Mouse (Mus musculus) E14TG2a.4 (cell line): ENCODE measurements around the gene Atp6v0e.

Experiments
- H3K27me3 ChIP-seq: 2 replicates; pipeline ENCODE4 v1.6.1; 2014; ENCODE audit warnings: low read length, control low read depth; ENCODE audit not compliant: insufficient read depth
- H3K36me3 ChIP-seq: 2 replicates; pipeline ENCODE4 v1.6.1; 2014; ENCODE audit warnings: low read length, control low read depth; ENCODE audit not compliant: insufficient read depth
- H3K4me1 ChIP-seq: replicated peaks from 2 replicates; pipeline ENCODE4 v1.6.1; 2014; ENCODE audit warnings: low read depth, low read length, control low read depth
- H3K4me3 ChIP-seq: replicated peaks from 2 replicates; pipeline ENCODE4 v1.5.1; 2014; ENCODE audit warnings: mild to moderate bottlenecking, low read length
- H3K9me3 ChIP-seq: 2 replicates; pipeline ENCODE4 v1.6.1; 2014; ENCODE audit warnings: low read length, control low read depth
- CTCF ChIP-seq: conservative IDR thresholded peaks from 2 replicates; pipeline ENCODE4 v1.5.1; 2014; ENCODE audit warnings: low read length
- NANOG ChIP-seq: IDR thresholded peaks from 2 replicates; pipeline ENCODE4 v1.6.1; 2014; ENCODE audit warnings: borderline replicate concordance, low read length, mixed read lengths
- POU5F1 ChIP-seq: IDR thresholded peaks from 2 replicates; pipeline ENCODE4 v1.6.1; 2014; ENCODE audit warnings: low read length, borderline replicate concordance

The Atp6v0e gene

GRCm38 (mm10) chr17:26695193-26695592 lies 32.2 kb downstream of the Atp6v0e start:
- Histone ChIP-seq H3K4me1 (peaks cover 11% of the 10 kb centered on the region), H3K36me3 (peaks cover 69% of the 10 kb centered on the region), H3K9me3 (no peaks in the 10 kb centered on the region), H3K27me3 (no peaks in the 10 kb centered on the region), H3K4me3 (no peak overlapping the region)
- TF ChIP-seq CTCF (no peak), NANOG (no peak), POU5F1 (no peak)

GRCm38 (mm10) chr17:26698846-26699245 lies 35.8 kb downstream of the Atp6v0e start:
- Histone ChIP-seq H3K36me3 (peaks cover 61% of the 10 kb centered on the region), H3K4me3 (no peak overlapping the region), H3K4me1 (peaks cover 29% of the 10 kb centered on the region), H3K27me3 (no peaks in the 10 kb centered on the region), H3K9me3 (no peaks in the 10 kb centered on the region)
- TF ChIP-seq CTCF (peak; percentile 86), NANOG (no peak), POU5F1 (no peak)

DNA sequence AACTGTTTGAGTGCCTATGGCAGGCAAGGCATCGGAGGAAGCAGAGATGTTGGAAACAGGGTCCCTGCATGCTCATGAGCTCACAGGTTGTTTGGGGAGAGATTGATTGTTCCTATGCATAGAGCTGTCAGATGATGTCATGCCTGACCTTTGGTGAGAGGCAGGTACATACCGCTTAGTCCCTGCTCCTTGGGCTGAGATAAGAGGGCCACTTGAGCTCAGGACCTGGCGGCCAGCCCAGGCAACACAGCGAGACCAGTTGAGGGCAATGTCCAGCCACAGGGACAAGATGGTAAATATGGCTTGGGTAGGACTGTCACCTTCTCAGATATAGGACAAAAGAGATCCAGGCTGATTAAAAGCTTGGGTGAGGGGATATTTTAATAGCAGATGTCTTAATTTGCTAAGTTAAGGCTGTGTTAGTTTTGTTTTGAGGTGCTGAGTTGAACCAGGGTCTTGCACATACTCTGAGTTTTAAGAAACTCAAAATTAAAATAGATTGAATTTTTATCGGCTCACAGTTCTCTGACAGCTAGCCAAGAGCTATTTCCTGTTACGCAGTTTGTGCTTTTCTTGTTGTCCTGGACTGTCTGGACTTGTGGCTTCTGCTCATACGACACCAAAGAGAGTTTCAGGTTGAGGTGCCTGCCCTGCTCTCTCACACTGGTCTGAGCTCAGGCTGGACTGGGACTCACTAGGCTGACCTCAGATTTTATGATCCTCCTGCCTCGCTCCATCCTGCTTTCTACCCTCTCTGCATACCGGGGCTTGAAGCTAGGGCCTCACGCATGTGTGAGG lies 37.0 kb downstream of the Atp6v0e start:
- no peaks in the 10 kb centered on the region for H3K27me3 ChIP-seq
- H3K36me3 ChIP-seq, result peaks cover 50% of the 10 kb centered on the region
- H3K4me3 ChIP-seq, result no peak overlapping the region
- H3K9me3 ChIP-seq, result no peaks in the 10 kb centered on the region
- peaks cover 29% of the 10 kb centered on the region for H3K4me1 ChIP-seq
- TF ChIP-seq POU5F1 (no peak), NANOG (no peak), CTCF (no peak)

GRCm38 (mm10) chr17:26701565-26701964 lies 38.5 kb downstream of the Atp6v0e start:
- Histone ChIP-seq H3K4me1 (peaks cover 40% of the 10 kb centered on the region), H3K36me3 (peaks cover 35% of the 10 kb centered on the region), H3K27me3 (no peaks in the 10 kb centered on the region), H3K4me3 (no peak overlapping the region), H3K9me3 (no peaks in the 10 kb centered on the region)
- no peak for TF ChIP-seq POU5F1
- TF ChIP-seq CTCF, result no peak

- TF ChIP-seq POU5F1 (no peak), NANOG (no peak), CTCF (no peak)
- Histone ChIP-seq H3K4me1 (peaks cover 44% of the 10 kb centered on the region), H3K9me3 (no peaks in the 10 kb centered on the region), H3K36me3 (peaks cover 26% of the 10 kb centered on the region), H3K27me3 (no peaks in the 10 kb centered on the region), H3K4me3 (no peak overlapping the region)
Measured at GRCm38 (mm10) chr17:26702621-26703020, 39.6 kb downstream of the Atp6v0e start.

DNA sequence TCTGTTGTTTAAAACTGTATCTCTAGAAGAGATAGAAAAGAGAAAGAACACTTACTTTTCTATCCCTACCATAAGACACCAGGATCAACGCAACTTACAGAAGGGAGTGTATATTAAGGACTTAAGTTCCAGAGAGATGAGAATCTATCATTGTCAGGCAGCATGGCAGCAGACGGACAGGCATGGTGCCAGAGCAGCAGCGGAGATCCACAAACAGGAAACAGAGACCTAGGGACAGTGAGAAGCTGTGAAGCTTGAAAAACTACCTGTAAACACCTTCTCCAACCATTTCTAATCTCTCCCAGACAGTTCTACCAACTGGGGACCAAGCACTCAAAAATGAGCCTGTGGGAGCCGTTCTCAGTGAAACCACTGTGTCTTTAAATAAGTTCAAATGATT lies 40.6 kb downstream of the Atp6v0e start:
- no peak for TF ChIP-seq NANOG
- TF ChIP-seq POU5F1, result no peak
- H3K9me3 ChIP-seq, result no peaks in the 10 kb centered on the region
- H3K4me1 ChIP-seq, result peaks cover 44% of the 10 kb centered on the region
- no peaks in the 10 kb centered on the region for H3K27me3 ChIP-seq
- H3K4me3 ChIP-seq, result no peak overlapping the region
- peaks cover 16% of the 10 kb centered on the region for H3K36me3 ChIP-seq

- TF ChIP-seq NANOG (no peak), POU5F1 (no peak)
- no peaks in the 10 kb centered on the region for H3K36me3 ChIP-seq
Measured at GRCm38 (mm10) chr17:26705463-26706359, 42.7 kb downstream of the Atp6v0e start.

GRCm38 (mm10) chr17:26707066-26707465 lies 44.0 kb downstream of the Atp6v0e start:
- Histone ChIP-seq H3K27me3 (no peaks in the 10 kb centered on the region), H3K4me1 (peaks cover 41% of the 10 kb centered on the region), H3K9me3 (no peaks in the 10 kb centered on the region), H3K4me3 (no peak overlapping the region), H3K36me3 (no peaks in the 10 kb centered on the region)
- TF ChIP-seq NANOG, result no peak
- no peak for TF ChIP-seq CTCF
- TF ChIP-seq POU5F1, result no peak

More at GRCm38 (mm10) chr17:26705463-26706359, 42.7 kb downstream of the Atp6v0e start:
- Histone ChIP-seq H3K27me3 (no peaks in the 10 kb centered on the region), H3K4me3 (no peak overlapping the region), H3K4me1 (peaks cover 53% of the 10 kb centered on the region), H3K9me3 (no peaks in the 10 kb centered on the region)

GRCm38 (mm10) chr17:26708499-26708898 lies 45.5 kb downstream of the Atp6v0e start:
- Histone ChIP-seq H3K4me1 (peaks cover 27% of the 10 kb centered on the region), H3K4me3 (no peak overlapping the region), H3K36me3 (no peaks in the 10 kb centered on the region), H3K27me3 (no peaks in the 10 kb centered on the region), H3K9me3 (no peaks in the 10 kb centered on the region)
- TF ChIP-seq POU5F1 (no peak), CTCF (no peak), NANOG (no peak)
